Mouse (Mus musculus) liver, embryonic 14 days (tissue): ENCODE results near the gene Olfr222. TPM values are rescaled to one million over a fixed set of nuclear protein-coding genes. Genes with fewer than 3 reads are reported as not detected.

Source experiments
- polyA plus RNA-seq: library from polyadenylated mRNA; depleted of rRNA; stranded (reverse); fragments of >200 nt; gene quantifications from 2 replicates; pipeline ENCODE4 v1.2.3, GENCODE M21; 2012; rRNA removed

Olfr222 gene
- not detected in 2 replicates for polyA plus RNA-seq

GRCm38 (mm10) chr11:59576135-59576534 lies at the start of gene Olfr222:
TSS of gene Olfr222 (minus strand) at chr11:59576235.

GRCm38 (mm10) chr11:59593189-59593588 lies 17.2 kb upstream of the Olfr222 start, which contains the start of gene Olfr223:
TSS of gene Olfr223 (minus strand) at chr11:59593289.

GRCm38 (mm10) chr11:59541324-59541723 lies 34.7 kb downstream of the Olfr222 start, which contains the start of gene Nlrp3:
TSS of gene Nlrp3 (plus strand) at chr11:59541568.

GRCm38 (mm10) chr11:59526472-59527080 lies 49.5 kb downstream of the Olfr222 start, which contains the start of gene Zkscan17:
TSS of gene Zkscan17 (minus strand) at chr11:59526751.

Other genes starting within 250 kb of the Olfr222 start
- not detected in 2 replicates for gene Prss38, start 200.6 kb downstream of the Olfr222 start, polyA plus RNA-seq
- gene Jmjd4, start 126.2 kb downstream of the Olfr222 start, polyA plus RNA-seq, result 2.7 and 3.5 TPM in 2 replicates
- 11.5 and 13.8 TPM in 2 replicates for gene Snap47, start 125.0 kb downstream of the Olfr222 start, polyA plus RNA-seq
- 0.71 and 0.76 TPM in 2 replicates for gene Zfp867, start 103.8 kb downstream of the Olfr222 start, polyA plus RNA-seq
- 2.2 and 2.6 TPM in 2 replicates for gene Zkscan17, start 49.5 kb downstream of the Olfr222 start, polyA plus RNA-seq
- gene Nlrp3, start 34.7 kb downstream of the Olfr222 start, polyA plus RNA-seq, result 0.43 and 0.52 TPM in 2 replicates
- not detected in 2 replicates for gene Olfr223, start 17.1 kb upstream of the Olfr222 start, polyA plus RNA-seq
- 14.7 and 16.7 TPM in 2 replicates for gene Mprip, start 85.1 kb upstream of the Olfr222 start, polyA plus RNA-seq
- 1.6 and 1.9 TPM in 2 replicates for gene Pld6, start 211.4 kb upstream of the Olfr222 start, polyA plus RNA-seq
- 9.3 and 11.1 TPM in 2 replicates for gene Flcn, start 233.8 kb upstream of the Olfr222 start, polyA plus RNA-seq